Mouse (Mus musculus) adrenal gland (tissue): ENCODE measurements around the gene Akap9.
"Not testable (repeated sequence)": the region's sequence is repeated elsewhere in the genome, so short reads cannot be mapped to it uniquely, and the experiment has no call there.

Experiments used
- intact Hi-C: fragments of 180-260 bp; cut with DNase I; formaldehyde crosslinking; loops from one replicate; pipeline ENCODE4 v1.15.1; 2025
- long read RNA-seq, 2 experiments: library from polyadenylated mRNA; unstranded; transcript quantifications; one replicate each; pipeline ENCODE4 v2.0.0; 2020; ENCODE audit warnings: borderline replicate concordance in 1 of 2; ENCODE audit not compliant: insufficient replicate concordance in 1 of 2

Gene Akap9
- long read RNA-seq, experiment 1, transcript Akap9-207 (8 exons, 2,010 nt), result major isoform, 7 of 80 reads
- long read RNA-seq, experiment 1, partial matches to known transcripts, result 62 of 80 reads
- long read RNA-seq, experiment 1, other reads (novel, unspliced or antisense), result 11 of 80 reads
- long read RNA-seq, experiment 2, transcript Akap9-207 (8 exons, 2,010 nt), result major isoform, 17 of 106 reads
- long read RNA-seq, experiment 2, partial matches to known transcripts, result 81 of 106 reads
- long read RNA-seq, experiment 2, other reads (novel, unspliced or antisense), result 6 of 106 reads

GRCm38 (mm10) chr5:3927801-3928689 is at the start of gene Akap9:
Gene Akap9, plus strand, starts transcription at chr5:3928054.
- intact Hi-C loops, result no loop called here

GRCm38 (mm10) chr5:3886862-3887261 is 41.0 kb upstream of the Akap9 start:
- intact Hi-C loops, result not testable (repeated sequence)

GRCm38 (mm10) chr5:3889201-3889600 is 38.7 kb upstream of the Akap9 start:
- intact Hi-C loops, result no loop called here

- intact Hi-C loops, result loop anchor here (2.0 to 10.0 kb wide), 2 partner anchors 211 to 297 kb away; partner anchors contain the start of gene Cyp51
Observed at GRCm38 (mm10) chr5:3893459-3894293, 34.2 kb upstream of the Akap9 start, which contains the start of gene Mterf1a. Gene Mterf1a, minus strand, starts transcription at chr5:3893933.

GRCm38 (mm10) chr5:3894294-3894619 is 33.6 kb upstream of the Akap9 start:
- intact Hi-C loops, result loop anchor here (2.0 to 10.0 kb wide), 2 partner anchors 211 to 297 kb away; partner anchors contain the start of gene Cyp51

- intact Hi-C loops, result no loop called here
Observed at GRCm38 (mm10) chr5:3905471-3905870, 22.4 kb upstream of the Akap9 start.

- intact Hi-C loops, result no loop called here
Observed at GRCm38 (mm10) chr5:3922350-3922749, 5.5 kb upstream of the Akap9 start.

- intact Hi-C loops, result no loop called here
Observed at GRCm38 (mm10) chr5:3926666-3927065, 1.2 kb upstream of the Akap9 start.

GRCm38 (mm10) chr5:3928690-3929046 is 814 bp downstream of the Akap9 start:
- intact Hi-C loops, result no loop called here

GRCm38 (mm10) chr5:3930760-3931159 is 2.9 kb downstream of the Akap9 start:
- intact Hi-C loops, result no loop called here

GRCm38 (mm10) chr5:3931636-3932035 is 3.8 kb downstream of the Akap9 start:
- intact Hi-C loops, result no loop called here

GRCm38 (mm10) chr5:3933551-3933950 is 5.7 kb downstream of the Akap9 start:
- intact Hi-C loops, result no loop called here

- intact Hi-C loops, result no loop called here
Observed at GRCm38 (mm10) chr5:3935266-3935665, 7.4 kb downstream of the Akap9 start.

- intact Hi-C loops, result no loop called here
Observed at GRCm38 (mm10) chr5:3935778-3936554, 8.1 kb downstream of the Akap9 start.

- intact Hi-C loops, result no loop called here
Observed at GRCm38 (mm10) chr5:3938905-3939304, 11.1 kb downstream of the Akap9 start.

- intact Hi-C loops, result no loop called here
Observed at GRCm38 (mm10) chr5:3939335-3939734, 11.5 kb downstream of the Akap9 start.

GRCm38 (mm10) chr5:3941240-3941639 is 13.4 kb downstream of the Akap9 start:
- intact Hi-C loops, result no loop called here

- intact Hi-C loops, result not testable (repeated sequence)
Observed at GRCm38 (mm10) chr5:3943169-3943568, 15.3 kb downstream of the Akap9 start.

- intact Hi-C loops, result no loop called here
Observed at GRCm38 (mm10) chr5:3952498-3952897, 24.6 kb downstream of the Akap9 start.

- intact Hi-C loops, result no loop called here
Observed at GRCm38 (mm10) chr5:3954541-3954940, 26.7 kb downstream of the Akap9 start.

- intact Hi-C loops, result no loop called here
Observed at GRCm38 (mm10) chr5:3961286-3961685, 33.4 kb downstream of the Akap9 start.
